Mouse (Mus musculus): ENCODE data around the gene Numbl.

GRCm38 (mm10) chr7:27298816-27299215 is 40.6 kb downstream of the Numbl start:
- TF ChIP-seq POLR2A (IDR thresholded peaks at IDR 0.05; ENCODE audit: extremely low read depth, insufficient read depth, low read length), result no peak
- TF ChIP-seq CTCF (IDR thresholded peaks at IDR 0.05; ENCODE audit: extremely low read depth, insufficient read depth, low read length), result no peak
